21 mouse cellular contexts compared by ENCODE assay signal in the genomic region with DNA sequence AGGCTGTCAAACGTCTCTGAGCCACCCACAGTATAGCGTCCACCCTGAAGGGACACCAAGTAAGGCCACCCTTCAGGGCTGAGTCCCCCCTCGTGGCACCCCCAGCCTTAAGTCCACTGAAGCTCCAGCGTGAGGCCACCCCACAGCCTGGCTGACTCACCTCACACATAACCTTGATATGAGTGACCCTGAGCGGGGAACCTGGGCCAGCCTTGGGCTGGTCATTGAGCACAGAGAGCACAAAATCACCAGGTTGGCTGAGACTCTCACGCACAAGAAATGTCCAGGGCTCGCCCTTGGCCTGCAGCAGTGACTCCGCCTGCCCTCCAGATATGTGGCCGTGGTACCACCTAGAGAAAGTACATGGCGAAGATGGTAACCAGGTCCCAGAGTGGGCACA. TPM values are rescaled to one million over a fixed set of nuclear protein-coding genes. Genes with fewer than 3 reads are reported as not detected.
"Had no signal": no experiment of that assay in that cellular context is flagged by ENCODE, and none has a peak within 500 bp of the region (broad histone marks: within the 10 kb centered on the region; RNA-seq: fewer than 3 reads in every experiment).

No protein-coding gene starts in this region.

- H3K9ac ChIP-seq: limb, embryonic 13.5 days; liver, embryonic 14.5 days; neural tube, embryonic 12.5 days; stomach, embryonic 15.5 days had no signal

- H3K27me3 ChIP-seq: limb, embryonic 13.5 days; neural tube, embryonic 12.5 days; stomach, embryonic 15.5 days had no signal

- H3K27ac ChIP-seq: kidney, postnatal 0 days; limb, embryonic 13.5 days; liver, embryonic 14.5 days; midbrain, embryonic 10.5 days; neural tube, embryonic 12.5 days; stomach, embryonic 15.5 days had no signal

- DNase-seq: kidney, adult 8-10 months; kidney, postnatal 36 days; layer of hippocampus, adult 9-11 months; left cerebral cortex, postnatal 4 days; lung, adult 18-20 months; midbrain, embryonic 14.5 days; spleen, adult 18-20 months; thymus, postnatal 36 days had no signal

- H3K36me3 ChIP-seq: limb, embryonic 13.5 days; midbrain, embryonic 10.5 days; neural tube, embryonic 12.5 days; stomach, embryonic 15.5 days had no signal

- H3K4me3 ChIP-seq: limb, embryonic 13.5 days; midbrain, embryonic 10.5 days; neural tube, embryonic 12.5 days; stomach, embryonic 15.5 days had no signal

- H3K4me2 ChIP-seq: limb, embryonic 13.5 days; neural tube, embryonic 12.5 days; stomach, embryonic 15.5 days had no signal

- H3K9me3 ChIP-seq: limb, embryonic 13.5 days; midbrain, embryonic 10.5 days; neural tube, embryonic 12.5 days; stomach, embryonic 15.5 days had no signal

RNA-seq across cellular contexts. Expression of a gene that starts 27.2 kb away (rescaled TPM):
- total RNA-seq: layer of hippocampus, adult 18-20 months; left cerebral cortex, postnatal 10 days; left cerebral cortex, postnatal 4 days; liver, adult 2 months; megakaryocyte progenitor cell, adult 5-6 weeks; neutrophil, adult 5-6 weeks had no signal
- polyA plus RNA-seq: kidney, postnatal 0 days; limb, embryonic 13.5 days; liver, adult 2 months; liver, embryonic 14.5 days; lung, embryonic 16.5 days; midbrain, embryonic 10.5 days; midbrain, embryonic 14.5 days; neural tube, embryonic 12.5 days; stomach, embryonic 15.5 days; thymus, postnatal 0 days had no signal
